Mouse (Mus musculus) layer of hippocampus, postnatal 14 days (tissue): ENCODE data around the gene Rita1. TPM values are rescaled to one million over a fixed set of nuclear protein-coding genes. Genes with fewer than 3 reads are reported as not detected.

ENCODE experiments used
- DNase-seq, 2 experiments: peaks; one replicate each; pipeline ENCODE4 v3.0.0; 2021 to 2022; ENCODE audit warnings: low spot score in 2 of 2, mixed read lengths in 1 of 2
- total RNA-seq, 2 experiments: library from RNA; stranded (reverse); gene quantifications; 2 replicates each; pipeline ENCODE4 v1.2.3; 2021

Rita1 gene
- total RNA-seq, 2 experiments from 2014 or later = 24.8 to 26.8 TPM

GRCm38 (mm10) chr5:120574469-120575063, 37.8 kb downstream of the Rita1 start:
- no peak for DNase-seq

DNA sequence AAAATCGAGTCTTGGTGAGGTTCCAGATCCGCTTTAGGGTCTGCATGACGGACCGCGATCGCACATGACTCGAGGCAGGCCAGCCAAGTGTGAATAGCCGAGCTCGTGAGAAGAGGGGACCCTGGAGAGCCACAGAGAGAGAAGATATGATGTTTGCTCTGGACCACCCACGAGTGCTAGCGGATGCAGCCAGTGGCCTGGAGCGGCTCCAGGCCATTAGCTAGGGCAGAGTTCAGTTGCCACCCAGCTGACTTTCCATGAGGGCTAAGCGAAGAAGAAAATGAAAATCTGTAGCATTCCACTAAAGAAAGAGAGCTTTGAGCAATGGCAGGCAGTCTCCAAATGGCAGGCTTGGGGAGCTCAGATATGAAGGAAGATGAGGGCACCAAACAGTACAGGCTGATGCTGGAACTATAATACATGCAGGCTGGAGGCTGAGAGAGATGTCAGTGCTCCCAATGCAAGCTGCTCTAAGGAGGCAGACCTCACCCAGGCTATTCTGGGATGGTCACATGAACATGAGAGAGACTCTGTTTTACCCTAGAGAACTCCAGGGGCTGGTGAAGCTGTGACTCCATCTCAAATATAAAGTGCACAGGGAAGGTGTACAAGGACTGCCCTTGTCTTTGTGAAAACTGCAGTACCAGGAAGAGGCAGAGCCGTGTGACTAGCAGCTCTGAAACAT, 41.2 kb downstream of the Rita1 start:
- DNase-seq = no peak

DNA sequence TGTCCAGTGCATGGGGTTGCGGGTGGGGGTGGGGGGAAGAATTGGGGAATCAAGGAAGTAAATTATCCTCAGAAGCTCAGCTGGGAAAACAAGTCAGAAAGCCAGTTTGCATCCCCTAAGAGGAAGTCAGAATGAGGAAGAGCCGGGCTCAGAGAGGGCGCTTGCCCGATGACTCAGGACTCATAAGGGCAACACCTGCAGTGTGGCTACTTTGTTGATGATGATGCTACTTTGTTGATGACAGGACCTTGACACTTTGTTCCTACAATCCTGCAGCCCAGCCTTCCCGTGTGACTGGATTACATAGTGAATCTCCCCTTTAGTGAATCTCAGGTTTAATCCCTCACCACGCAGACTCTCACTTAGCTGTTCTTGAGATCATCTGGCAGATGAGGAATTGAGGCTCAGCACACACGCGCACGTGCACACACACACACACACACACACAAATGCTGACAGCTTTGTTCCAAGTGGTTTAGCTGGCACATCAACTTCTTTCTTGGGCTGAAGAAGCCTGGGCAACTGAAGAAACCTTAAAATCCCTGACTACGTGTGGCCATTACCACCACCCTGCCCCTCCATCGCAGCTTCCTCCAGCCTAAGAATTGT, 42.0 kb downstream of the Rita1 start:
- DNase-seq = no peak

DNA sequence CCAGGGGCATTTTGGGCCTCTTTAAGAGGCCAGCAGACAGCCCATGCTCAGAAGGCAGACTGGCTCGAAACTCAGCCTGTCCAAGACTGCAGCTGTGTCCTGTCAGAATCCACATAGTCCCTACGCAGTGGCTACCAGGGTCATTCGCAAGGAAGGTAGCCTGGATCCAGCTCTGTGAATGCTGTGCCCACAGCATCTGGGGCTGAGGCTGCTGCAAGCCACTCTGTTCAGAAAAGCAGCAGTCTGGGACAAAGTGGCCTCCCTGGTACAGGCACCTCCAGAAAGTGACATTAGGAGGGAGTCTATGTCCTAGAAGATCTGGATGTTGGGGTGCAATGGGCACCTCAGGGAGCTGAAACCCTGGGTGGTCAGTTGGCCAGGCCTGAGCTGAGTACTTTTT, 42.6 kb downstream of the Rita1 start:
- DNase-seq = no peak

DNA sequence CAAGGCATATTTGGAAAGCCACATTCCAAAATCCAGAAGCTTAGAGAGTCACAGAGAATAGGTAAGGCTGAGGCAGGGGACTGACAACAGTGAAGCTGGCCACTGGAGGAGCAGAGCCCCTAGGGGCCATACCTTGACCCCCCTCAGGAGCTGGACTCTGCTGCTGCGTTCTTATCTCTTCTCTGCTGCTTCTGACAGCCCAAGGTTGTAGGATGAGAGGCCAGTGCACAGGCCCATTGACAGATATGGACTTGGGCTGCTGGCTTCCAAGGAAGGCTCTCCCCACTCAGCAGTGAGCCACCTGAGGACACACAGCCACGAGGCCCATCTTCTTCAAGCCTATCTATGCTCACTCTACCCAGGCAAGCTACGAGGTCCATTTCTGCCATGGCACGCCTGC, 43.4 kb downstream of the Rita1 start:
- no peak for DNase-seq

- no peak for DNase-seq
These were observed 44.0 kb downstream of the Rita1 start for GRCm38 (mm10) chr5:120568336-120568768.

- no peak for DNase-seq
These were observed 44.6 kb downstream of the Rita1 start for GRCm38 (mm10) chr5:120567761-120568211.

DNA sequence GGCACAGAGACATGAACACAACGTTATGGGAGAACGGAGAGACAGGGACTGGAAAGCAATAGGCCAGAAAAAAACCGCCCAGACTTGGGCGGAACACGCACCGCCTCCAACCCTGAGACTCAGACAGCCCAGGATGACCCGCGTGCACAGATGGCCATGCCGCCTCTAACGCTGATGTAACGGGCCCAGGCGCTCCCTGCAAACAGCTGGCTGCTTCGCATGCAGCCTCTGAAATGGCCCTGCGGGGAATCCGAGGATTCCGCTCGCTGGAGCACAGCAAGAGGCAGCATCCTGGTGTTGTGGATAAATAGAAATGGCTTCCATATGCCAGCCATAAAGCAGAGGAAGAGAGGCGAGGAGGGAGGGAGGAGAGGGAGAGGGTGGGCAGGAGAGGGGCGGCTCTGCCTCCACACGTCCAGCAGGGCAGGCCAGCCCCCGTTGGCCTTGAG, 45.1 kb downstream of the Rita1 start:
- no peak for DNase-seq

DNA sequence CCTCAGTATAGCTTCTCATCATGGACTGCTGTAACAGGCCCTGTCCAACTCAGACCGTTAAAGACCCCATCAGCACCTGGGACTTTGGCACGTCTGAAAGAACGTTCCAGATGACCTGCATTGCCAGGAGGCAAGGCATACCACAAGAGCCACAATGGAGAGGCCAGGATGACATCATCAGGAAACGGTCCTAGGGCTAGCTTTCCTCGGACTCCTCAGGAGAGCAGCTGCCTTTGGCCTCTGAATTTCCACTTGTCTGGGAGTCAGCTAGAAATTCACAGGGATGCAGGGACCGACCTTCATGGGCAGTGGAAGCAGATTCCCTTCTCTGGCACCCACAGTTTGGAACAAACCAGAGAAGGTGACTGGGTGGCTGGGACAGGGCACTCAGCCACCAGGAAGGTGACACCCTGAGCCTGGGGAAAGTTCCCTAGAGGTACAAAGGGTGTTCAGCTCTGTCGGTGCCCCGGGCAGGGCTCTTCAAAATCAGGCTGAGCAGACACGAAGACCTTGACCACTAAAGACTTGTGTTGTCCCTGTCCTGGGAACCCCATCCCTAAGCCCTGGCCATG, 45.6 kb downstream of the Rita1 start:
- no peak for DNase-seq

DNA sequence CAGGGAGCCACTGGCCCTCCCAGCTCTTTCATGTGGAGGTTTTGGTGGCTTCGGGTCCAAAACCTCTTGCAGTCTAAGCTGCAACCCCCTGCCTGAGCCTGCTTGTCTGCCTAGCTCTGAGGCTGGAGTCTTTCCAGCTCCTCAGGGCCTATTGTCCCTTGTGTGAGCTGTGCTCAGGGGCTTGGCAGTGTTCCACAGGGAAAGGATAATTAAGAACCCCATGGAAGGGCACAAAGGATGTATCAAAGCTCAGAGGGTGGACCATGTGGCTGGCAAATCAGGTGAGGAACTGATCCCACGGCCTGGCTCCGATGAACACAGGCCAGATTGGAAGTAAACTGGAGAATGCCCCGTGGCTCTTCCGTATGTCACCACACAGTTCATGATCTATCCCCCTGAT, 46.3 kb downstream of the Rita1 start:
- peak in 1 of 2 experiments; percentile 80 for DNase-seq

- DNase-seq = no peak
These were observed 47.1 kb downstream of the Rita1 start for GRCm38 (mm10) chr5:120565171-120565905.

DNA sequence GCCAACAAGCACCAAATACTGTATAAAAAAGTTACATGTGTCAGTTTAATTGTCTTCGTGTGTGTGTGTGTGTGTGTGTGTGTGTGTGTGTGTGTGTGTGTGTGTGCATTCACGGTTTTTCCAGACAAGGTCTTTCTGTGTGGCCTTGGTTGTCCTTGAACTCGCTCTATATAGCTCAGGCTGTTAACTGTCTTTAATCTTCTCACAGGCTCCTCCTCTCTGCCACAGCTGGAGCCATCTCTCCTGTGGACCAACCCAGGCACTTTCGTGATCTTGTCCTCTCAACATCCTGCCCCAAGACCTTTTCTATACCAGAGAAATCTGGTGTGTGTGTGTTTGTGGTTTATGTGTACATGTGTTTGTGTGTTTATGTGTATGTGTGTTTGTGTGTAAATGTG, 48.5 kb downstream of the Rita1 start:
- no peak for DNase-seq

DNA sequence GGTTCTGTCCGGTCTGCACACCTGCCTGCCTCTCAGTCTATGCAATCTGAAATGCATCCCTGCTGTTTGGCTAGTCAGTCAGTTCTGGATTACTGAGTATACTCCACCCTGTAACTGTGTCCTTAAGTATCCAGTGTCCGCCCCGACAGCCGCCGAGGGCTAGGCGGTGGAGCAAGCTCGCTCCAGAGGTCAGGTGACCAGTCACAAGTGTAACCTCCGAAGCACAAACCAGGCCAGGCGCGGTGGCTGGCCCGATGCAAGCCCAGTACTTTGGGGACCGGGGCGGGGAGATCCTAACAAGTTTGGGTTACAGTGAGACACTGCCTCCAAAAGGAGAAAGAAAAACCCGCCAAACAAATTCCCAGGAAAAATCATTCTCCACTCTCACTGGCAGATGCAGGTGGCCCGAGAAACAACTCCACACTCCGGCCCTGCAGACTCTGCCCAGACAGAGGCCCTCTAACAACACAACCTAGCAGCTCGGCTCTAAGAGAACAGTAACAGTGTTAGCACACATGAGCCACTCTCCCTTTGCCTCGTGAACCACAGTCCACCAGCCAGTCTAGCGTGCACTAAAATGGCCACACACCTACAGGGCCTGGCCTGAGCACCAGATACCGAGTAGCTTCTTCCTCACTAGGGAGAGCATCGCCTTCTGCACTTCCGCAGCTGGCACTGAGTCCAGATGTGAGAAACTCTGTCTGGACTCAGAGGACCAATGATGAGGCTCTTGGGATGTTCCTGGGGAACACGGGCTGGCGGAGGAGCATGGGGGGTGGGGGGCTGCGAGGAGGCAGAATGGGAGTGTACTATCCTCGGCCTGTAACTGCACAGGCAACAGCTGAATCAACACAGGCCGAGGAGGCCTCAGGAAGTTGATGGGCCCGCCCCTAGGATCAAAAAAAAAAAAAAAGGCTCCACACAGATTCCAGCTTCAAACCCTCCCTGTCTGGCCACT, 49.2 kb downstream of the Rita1 start:
- DNase-seq = no peak

DNA sequence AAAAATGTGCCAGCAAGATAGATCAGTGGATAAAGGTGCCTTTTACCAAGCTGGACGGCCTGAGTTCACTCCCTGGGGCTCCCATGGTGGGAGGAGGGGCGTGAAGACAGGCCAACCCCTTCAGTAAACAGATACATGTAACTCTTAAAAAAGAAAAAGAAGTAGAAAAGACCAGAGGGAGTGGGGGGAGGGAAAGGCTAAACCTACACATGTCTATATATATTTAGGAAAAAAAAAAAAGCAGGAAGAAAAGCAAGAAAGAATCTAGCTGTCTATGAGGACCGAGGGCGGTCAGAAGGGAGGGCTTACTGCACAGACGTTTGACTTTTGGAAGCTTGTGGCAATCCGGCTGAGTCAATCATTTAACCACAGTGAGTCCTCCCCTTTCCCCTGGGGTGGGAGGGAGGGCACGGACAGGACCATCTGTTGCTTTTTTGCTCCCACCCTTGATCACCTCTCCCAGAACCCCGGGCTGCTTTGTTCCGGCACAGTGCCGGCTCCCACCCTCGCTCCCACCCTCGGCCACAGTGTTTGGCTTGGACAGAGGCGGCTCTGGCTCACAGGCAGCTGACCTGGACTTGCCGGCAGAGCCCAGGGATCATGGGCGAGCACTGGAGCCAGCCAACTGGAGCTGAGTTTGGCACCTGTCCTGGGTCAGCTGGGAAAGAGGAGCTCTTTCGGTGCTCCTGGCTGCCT, 51.6 kb downstream of the Rita1 start:
- DNase-seq = peak in 1 of 2 experiments; percentile 63

DNA sequence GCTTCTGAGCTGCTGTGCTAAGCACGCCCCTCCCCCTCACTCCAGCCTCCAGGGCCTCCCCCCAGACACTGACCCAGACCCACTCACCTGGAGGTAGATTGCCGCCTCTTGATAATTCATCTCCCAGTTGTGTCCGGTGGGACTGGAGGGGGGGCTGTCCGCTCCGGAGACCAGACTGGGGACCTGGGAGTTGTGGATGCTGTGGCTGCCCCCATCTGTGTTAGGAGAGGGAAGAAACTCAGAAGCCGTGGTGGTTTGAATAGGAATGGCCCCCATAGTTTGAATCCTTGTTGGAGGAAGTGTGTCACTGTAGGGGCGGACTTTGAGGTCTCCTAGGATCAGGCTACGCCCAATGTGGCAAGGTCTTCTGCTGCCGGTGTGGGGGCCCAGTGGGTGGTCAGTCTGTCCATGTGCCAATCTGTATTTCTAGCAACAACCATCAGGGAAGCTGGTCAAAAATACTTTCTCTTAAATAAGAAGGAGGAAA, 52.2 kb downstream of the Rita1 start:
- no peak for DNase-seq

- DNase-seq = no peak
These were observed 53.6 kb downstream of the Rita1 start for GRCm38 (mm10) chr5:120558762-120559161.

- no peak for DNase-seq
These were observed 54.3 kb downstream of the Rita1 start for GRCm38 (mm10) chr5:120558041-120558440.

DNA sequence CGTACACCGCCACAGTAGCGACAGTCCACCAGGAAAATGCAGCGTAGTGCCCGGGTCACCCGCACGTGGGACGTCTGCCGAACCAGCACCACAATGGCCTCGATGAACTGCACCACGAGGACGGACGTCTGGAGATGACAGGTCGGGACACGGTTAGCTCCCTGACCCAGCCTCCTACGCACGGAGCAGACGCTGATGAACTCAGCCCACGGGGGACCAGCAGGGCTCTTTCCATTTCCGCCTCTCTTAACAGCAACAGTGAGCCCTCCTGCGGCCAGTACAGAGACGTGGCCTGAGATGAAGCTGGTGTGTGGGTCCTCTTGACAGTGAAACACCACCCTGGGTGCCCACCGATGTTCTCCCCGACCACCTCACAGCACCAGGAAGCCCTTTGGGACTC, 56.5 kb downstream of the Rita1 start:
- no peak for DNase-seq

DNA sequence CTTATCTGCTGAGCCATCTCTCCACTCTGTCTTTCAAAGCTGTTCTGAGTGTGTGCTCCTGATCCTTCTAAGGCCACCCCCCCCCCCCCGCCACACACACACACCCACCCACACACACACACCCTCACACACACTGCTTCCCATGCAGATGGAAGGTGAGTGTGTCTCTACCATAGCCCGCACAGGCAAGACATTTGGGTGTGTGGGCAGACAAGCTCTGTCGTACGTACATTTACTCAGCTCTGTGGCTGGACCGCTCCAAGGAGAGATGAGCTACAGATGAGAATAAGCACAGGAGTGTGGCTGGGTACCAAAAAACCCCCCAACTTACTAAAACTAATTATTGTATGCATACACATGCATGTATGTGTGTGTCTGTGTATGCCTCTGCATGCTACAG, 61.7 kb downstream of the Rita1 start:
- DNase-seq = no peak
